Mouse (Mus musculus): Measurements from ENCODE around the gene Ric8a.

GRCm38 (mm10) chr7:140822731-140823130 lies 34.0 kb upstream of the Ric8a start:
- TF ChIP-seq POLR2A (IDR thresholded peaks at IDR 0.05; ENCODE audit: low read depth, low read length) (no peak), CTCF (conservative IDR thresholded peaks at IDR 0.05; ENCODE audit: insufficient read depth, insufficient read length, low read depth, low read length) (no peak)
